28 mouse cellular contexts compared by ENCODE assay signal in the genomic region with DNA sequence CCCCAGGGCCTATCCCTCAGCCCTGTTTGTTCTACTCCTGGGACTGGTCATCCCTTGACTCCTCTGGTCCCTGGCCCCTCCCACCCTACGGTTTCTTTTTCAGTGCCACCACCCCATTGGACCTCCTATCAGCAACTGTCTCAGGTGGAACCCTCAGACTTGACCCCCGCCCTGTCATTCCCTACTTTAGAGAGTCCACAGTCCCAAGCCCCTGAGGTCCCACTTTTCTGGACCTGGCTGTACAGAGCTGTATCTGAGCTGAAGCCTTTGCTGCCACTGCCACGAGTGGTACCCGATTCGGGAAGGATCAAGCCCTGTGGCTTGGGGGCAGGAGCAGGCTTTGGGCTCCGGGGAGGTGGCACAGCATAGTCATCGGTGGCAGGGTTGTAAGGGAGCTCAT. TPM values are rescaled to one million over a fixed set of nuclear protein-coding genes. Genes with fewer than 3 reads are reported as not detected.
DNase-seq lines count a peak whose midpoint lies in the region; ATAC-seq and TF ChIP-seq lines count a peak whose summit lies in the region.
"Had no signal": no experiment of that assay in that cellular context is flagged by ENCODE, and none has a peak within 500 bp of the region (broad histone marks: within the 10 kb centered on the region; RNA-seq: fewer than 3 reads in every experiment).

No protein-coding gene starts in this region.

- no peak overlapping the region for H3K27ac ChIP-seq in liver, embryonic 12.5 days
- no peak overlapping the region for H3K27ac ChIP-seq in liver, postnatal 0 days (ENCODE audit: low read depth)
- no peak overlapping the region for H3K27ac ChIP-seq in liver, embryonic 15.5 days (replicated peaks)
- H3K27ac ChIP-seq: embryonic facial prominence, embryonic 12.5 days; forebrain, embryonic 13.5 days; heart, adult 2 months; hindbrain, embryonic 14.5 days; kidney, embryonic 15.5 days; left cerebral cortex, adult 2 months; limb, embryonic 15.5 days; midbrain, embryonic 13.5 days had no signal

- peaks cover 65% of the 10 kb centered on the region for H3K36me3 ChIP-seq in erythroblast, embryonic 14.5 days (ENCODE audit: control insufficient read depth)
- H3K36me3 ChIP-seq in liver, embryonic 12.5 days: peaks cover 28% of the 10 kb centered on the region
- peaks cover 14% of the 10 kb centered on the region for H3K36me3 ChIP-seq in liver, postnatal 0 days (replicated peaks; ENCODE audit: insufficient read depth, low read length)
- H3K36me3 ChIP-seq in E14TG2a.4 (ENCODE audit: insufficient read depth, low read length): no peaks in the 10 kb centered on the region
- peaks cover 30% of the 10 kb centered on the region for H3K36me3 ChIP-seq in liver, embryonic 15.5 days (replicated peaks)
- H3K36me3 ChIP-seq: embryonic facial prominence, embryonic 12.5 days; midbrain, embryonic 13.5 days had no signal

- H3K9me3 ChIP-seq in erythroblast, embryonic 14.5 days (ENCODE audit: control insufficient read depth, low read length): no peaks in the 10 kb centered on the region
- H3K9me3 ChIP-seq in liver, embryonic 12.5 days (replicated peaks): no peaks in the 10 kb centered on the region
- no peaks in the 10 kb centered on the region for H3K9me3 ChIP-seq in liver, postnatal 0 days (ENCODE audit: low read length)
- H3K9me3 ChIP-seq in E14TG2a.4 (ENCODE audit: low read length): no peaks in the 10 kb centered on the region
- no peaks in the 10 kb centered on the region for H3K9me3 ChIP-seq in liver, embryonic 15.5 days (replicated peaks)
- H3K9me3 ChIP-seq: embryonic facial prominence, embryonic 12.5 days; forebrain, embryonic 13.5 days; heart, embryonic 12.5 days; kidney, embryonic 15.5 days; limb, embryonic 15.5 days; midbrain, embryonic 13.5 days had no signal

- TF ChIP-seq EP300 in liver, postnatal 0 days (IDR thresholded peaks at IDR 0.05; ENCODE audit: low read depth): no peak

- peaks cover 25% of the 10 kb centered on the region for H3K27me3 ChIP-seq in erythroblast, embryonic 14.5 days (ENCODE audit: control insufficient read depth)
- H3K27me3 ChIP-seq in liver, embryonic 12.5 days (replicated peaks): peaks cover 39% of the 10 kb centered on the region; the same call in 1 of the 2 replicates
- H3K27me3 ChIP-seq in liver, postnatal 0 days (ENCODE audit: insufficient read depth, low read length): peaks cover 20% of the 10 kb centered on the region
- peaks cover 96% of the 10 kb centered on the region for H3K27me3 ChIP-seq in E14TG2a.4 (ENCODE audit: insufficient read depth, low read length)
- H3K27me3 ChIP-seq in liver, embryonic 15.5 days: peaks cover 38% of the 10 kb centered on the region

- H3K4me2 ChIP-seq in liver, embryonic 12.5 days: peak overlapping the region; percentile 87
- H3K4me2 ChIP-seq in liver, postnatal 0 days (ENCODE audit: low read depth, low read length): no peak overlapping the region
- 0 out of 2 replicates have a peak overlapping the region, but pooled peaks have one; percentile 83 for H3K4me2 ChIP-seq in liver, embryonic 15.5 days
- H3K4me2 ChIP-seq: forebrain, embryonic 13.5 days; heart, embryonic 12.5 days; hindbrain, embryonic 14.5 days; midbrain, embryonic 13.5 days had no signal

- ATAC-seq in erythroblast, adult 5-6 weeks (replicated peaks; ENCODE audit: low FRiP score, poor library complexity, severe bottlenecking): no peak
- ATAC-seq in liver, embryonic 12.5 days: no peak
- no peak for ATAC-seq in liver, postnatal 0 days
- no peak for ATAC-seq in liver, embryonic 15.5 days (ENCODE audit: insufficient read depth)
- ATAC-seq: forebrain, embryonic 13.5 days; intestine, postnatal 0 days; midbrain, embryonic 13.5 days had no signal

- peaks cover 87% of the 10 kb centered on the region for H3K4me1 ChIP-seq in erythroblast, embryonic 14.5 days (ENCODE audit: control insufficient read depth)
- H3K4me1 ChIP-seq in liver, embryonic 12.5 days: peaks cover 68% of the 10 kb centered on the region
- peaks cover 27% of the 10 kb centered on the region for H3K4me1 ChIP-seq in liver, postnatal 0 days (ENCODE audit: insufficient read depth)
- peaks cover 47% of the 10 kb centered on the region for H3K4me1 ChIP-seq in E14TG2a.4 (replicated peaks; ENCODE audit: low read depth, low read length)
- H3K4me1 ChIP-seq in liver, embryonic 15.5 days (replicated peaks): peaks cover 73% of the 10 kb centered on the region

- no peak overlapping the region for H3K9ac ChIP-seq in liver, embryonic 12.5 days
- no peak overlapping the region for H3K9ac ChIP-seq in liver, postnatal 0 days (replicated peaks)
- no peak overlapping the region for H3K9ac ChIP-seq in liver, embryonic 15.5 days
- H3K9ac ChIP-seq: embryonic facial prominence, embryonic 12.5 days; forebrain, embryonic 13.5 days; heart, embryonic 12.5 days; hindbrain, embryonic 14.5 days; kidney, embryonic 15.5 days; limb, embryonic 15.5 days; lung, embryonic 14.5 days; midbrain, embryonic 13.5 days had no signal

- whole genome bisulfite sequencing in liver, embryonic 12.5 days (ENCODE audit: insufficient replicate concordance): 81% methylated on average over 7 of the region's 7 CpGs
- WGBS in liver, postnatal 0 days (ENCODE audit: insufficient replicate concordance): 79% methylated on average over 7 of the region's 7 CpGs
- 83% methylated on average over 7 of the region's 7 CpGs for WGBS in liver, embryonic 15.5 days (ENCODE audit: insufficient replicate concordance)

- no peak for TF ChIP-seq CTCF in liver, postnatal 0 days (IDR thresholded peaks at IDR 0.05; ENCODE audit: low read depth)
- no peak for TF ChIP-seq CTCF in E14TG2a.4 (conservative IDR thresholded peaks at IDR 0.05; ENCODE audit: low read length)

- peak overlapping the region; percentile 74 for H3K4me3 ChIP-seq in erythroblast, embryonic 14.5 days (replicated peaks)
- H3K4me3 ChIP-seq in liver, embryonic 12.5 days: no peak overlapping the region
- H3K4me3 ChIP-seq in liver, postnatal 0 days (ENCODE audit: low read depth, low read length): no peak overlapping the region
- peak overlapping the region; percentile 78; the same call in 1 of the 2 replicates for H3K4me3 ChIP-seq in E14TG2a.4 (replicated peaks; ENCODE audit: low read length)
- peak overlapping the region; percentile 7; the same call in 1 of the 2 replicates for H3K4me3 ChIP-seq in liver, embryonic 15.5 days (replicated peaks)
- H3K4me3 ChIP-seq: forebrain, embryonic 13.5 days; heart, adult 2 months; heart, embryonic 12.5 days; left cerebral cortex, adult 2 months; midbrain, embryonic 13.5 days had no signal

- DNase-seq in liver, postnatal 0 days: no peak
- no peak for DNase-seq in spleen, adult 12 weeks (ENCODE audit: low spot score)
- DNase-seq: adrenal gland, postnatal 14 days; cerebellum, adult 11 months; cerebellum, adult 9-10 months; cerebellum, postnatal 36 days; gastrocnemius, postnatal 25 days; heart, adult 2 months; kidney, postnatal 25 days; lung, embryonic 14.5 days; lung, postnatal 36 days; right cerebral cortex, postnatal 25 days; spleen, adult 18-20 months; thymus, postnatal 14 days had no signal

RNA-seq across cellular contexts. Expression of a gene that starts 2.2 kb away (rescaled TPM):
- 27.8 and 28.7 TPM in 2 replicates for polyA plus RNA-seq in erythroblast, embryonic 14.5 days (2012)
- 11.3 and 19.4 TPM in 2 replicates for total RNA-seq in erythroblast, adult 5-6 weeks (2015; ENCODE audit: low replicate concordance)
- 23.9 and 24.7 TPM in 2 replicates for total RNA-seq in erythroblast, adult 5-6 weeks (2017; ENCODE audit: low replicate concordance)
- 22.2 and 22.6 TPM in 2 replicates for polyA plus RNA-seq in liver, embryonic 12.5 days (2016; fragmentation: Nextera tagmentation; extraction: Ambion mirVana)
- 11.3 and 11.8 TPM in 2 replicates for polyA plus RNA-seq in liver, postnatal 0 days (2015; fragmentation: Nextera tagmentation; extraction: Ambion mirVana)
- polyA plus RNA-seq in liver, embryonic 15.5 days (2015; fragmentation: Nextera tagmentation; extraction: Ambion mirVana): 19.9 and 21.1 TPM in 2 replicates

RNA-seq across cellular contexts. Expression of a gene that starts 2.9 kb away (rescaled TPM):
- 0.01 and 0.02 TPM in 2 replicates for polyA plus RNA-seq in erythroblast, embryonic 14.5 days (2012)
- 1.5 and 2.9 TPM in 2 replicates for total RNA-seq in erythroblast, adult 5-6 weeks (2015; ENCODE audit: low replicate concordance)
- 3.2 and 3.6 TPM in 2 replicates for total RNA-seq in erythroblast, adult 5-6 weeks (2017; ENCODE audit: low replicate concordance)
- 3.1 and 3.2 TPM in 2 replicates for polyA plus RNA-seq in liver, embryonic 12.5 days (2016; fragmentation: Nextera tagmentation; extraction: Ambion mirVana)
- 1.2 and 1.7 TPM in 2 replicates for polyA plus RNA-seq in liver, postnatal 0 days (2015; fragmentation: Nextera tagmentation; extraction: Ambion mirVana)
- 1.7 and 2.1 TPM in 2 replicates for polyA plus RNA-seq in liver, embryonic 15.5 days (2015; fragmentation: Nextera tagmentation; extraction: Ambion mirVana)

RNA-seq across cellular contexts. Expression of a gene that starts 23.2 kb away (rescaled TPM):
- 310 and 339 TPM in 2 replicates for polyA plus RNA-seq in erythroblast, embryonic 14.5 days (2012)
- total RNA-seq in erythroblast, adult 5-6 weeks (2015; ENCODE audit: low replicate concordance): 197 and 242 TPM in 2 replicates
- total RNA-seq in erythroblast, adult 5-6 weeks (2017; ENCODE audit: low replicate concordance): 212 and 218 TPM in 2 replicates
- 215 and 233 TPM in 2 replicates for polyA plus RNA-seq in liver, embryonic 12.5 days (2016; fragmentation: Nextera tagmentation; extraction: Ambion mirVana)
- 175 and 180 TPM in 2 replicates for polyA plus RNA-seq in liver, postnatal 0 days (2015; fragmentation: Nextera tagmentation; extraction: Ambion mirVana)
- polyA plus RNA-seq in liver, embryonic 15.5 days (2015; fragmentation: Nextera tagmentation; extraction: Ambion mirVana): 189 and 201 TPM in 2 replicates

RNA-seq across cellular contexts. Expression of a gene that starts 24.0 kb away (rescaled TPM):
- 6.2 and 6.6 TPM in 2 replicates for polyA plus RNA-seq in erythroblast, embryonic 14.5 days (2012)
- 69.4 and 97.8 TPM in 2 replicates for total RNA-seq in erythroblast, adult 5-6 weeks (2015; ENCODE audit: low replicate concordance)
- 41.9 and 57.7 TPM in 2 replicates for total RNA-seq in erythroblast, adult 5-6 weeks (2017; ENCODE audit: low replicate concordance)
- polyA plus RNA-seq in liver, embryonic 12.5 days (2016; fragmentation: Nextera tagmentation; extraction: Ambion mirVana): 147 and 154 TPM in 2 replicates
- 33.8 and 34.7 TPM in 2 replicates for polyA plus RNA-seq in liver, postnatal 0 days (2015; fragmentation: Nextera tagmentation; extraction: Ambion mirVana)
- polyA plus RNA-seq in liver, embryonic 15.5 days (2015; fragmentation: Nextera tagmentation; extraction: Ambion mirVana): 87.9 and 93.6 TPM in 2 replicates

RNA-seq across cellular contexts. Expression of a gene that starts 26.5 kb away (rescaled TPM):
- polyA plus RNA-seq in erythroblast, embryonic 14.5 days (2012): 0.14 and 0.18 TPM in 2 replicates
- 1.7 and 3.5 TPM in 2 replicates for total RNA-seq in erythroblast, adult 5-6 weeks (2015; ENCODE audit: low replicate concordance)
- 4.2 and 6.7 TPM in 2 replicates for total RNA-seq in erythroblast, adult 5-6 weeks (2017; ENCODE audit: low replicate concordance)
- 5.0 and 5.4 TPM in 2 replicates for polyA plus RNA-seq in liver, embryonic 12.5 days (2016; fragmentation: Nextera tagmentation; extraction: Ambion mirVana)
- polyA plus RNA-seq in liver, postnatal 0 days (2015; fragmentation: Nextera tagmentation; extraction: Ambion mirVana): 7.5 and 8.2 TPM in 2 replicates
- 6.8 and 7.8 TPM in 2 replicates for polyA plus RNA-seq in liver, embryonic 15.5 days (2015; fragmentation: Nextera tagmentation; extraction: Ambion mirVana)

Comparison
In these comparisons a context has a peak if more than half of its experiments do, and no peak if none do; other contexts are left out.
1. H3K4me3 ChIP-seq: peak in erythroblast, embryonic 14.5 days (single experiment), E14TG2a.4 (single experiment) and liver, embryonic 15.5 days (single experiment); none in liver, embryonic 12.5 days (single experiment) and liver, postnatal 0 days (single experiment).